ENCODE assay signal across 8 mouse cellular contexts in the genomic region with DNA sequence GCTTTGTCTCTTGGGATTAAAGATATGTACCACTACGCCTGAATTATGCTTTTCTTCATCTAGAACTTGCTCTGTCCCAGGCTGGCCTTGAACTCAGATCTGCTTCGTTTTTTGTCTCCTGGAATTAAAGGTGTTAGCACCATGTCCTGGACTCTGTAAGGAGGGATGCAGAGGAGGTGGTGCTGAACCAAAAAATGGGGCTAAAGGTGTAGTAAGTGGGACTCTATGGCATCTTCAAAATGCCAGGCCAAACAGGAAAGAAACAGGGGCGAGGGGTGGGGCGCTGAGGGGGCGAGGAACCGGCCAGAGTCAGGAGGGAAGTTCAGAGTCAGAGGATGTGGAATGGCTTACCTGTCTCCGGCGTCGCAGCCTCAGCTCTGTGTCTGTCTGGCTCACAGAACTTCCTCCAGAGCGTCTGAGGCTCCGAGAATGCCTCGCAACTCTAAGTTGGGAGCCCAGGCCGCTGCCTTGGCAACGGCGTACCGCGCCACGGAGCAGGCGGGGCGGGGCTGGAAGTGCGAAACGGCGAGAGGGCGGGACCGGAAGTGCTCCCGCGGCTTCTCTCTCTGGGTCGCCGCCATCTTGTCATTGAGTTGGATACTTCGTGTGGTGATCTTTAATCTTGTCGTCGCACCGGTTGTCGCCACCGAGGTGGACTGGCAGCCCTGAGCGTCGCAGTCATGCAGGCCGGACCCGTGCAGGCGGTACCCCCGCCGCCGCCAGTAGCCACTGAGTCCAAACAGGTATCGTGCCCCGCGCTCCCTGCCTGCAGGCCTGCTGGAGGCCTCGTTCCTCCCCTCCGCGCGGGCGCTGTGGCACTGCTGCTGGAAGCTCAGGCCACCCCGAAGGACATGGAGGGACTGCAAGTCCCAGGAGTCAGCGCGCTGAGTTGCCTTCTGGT. TPM values are rescaled to one million over a fixed set of nuclear protein-coding genes. Genes with fewer than 3 reads are reported as not detected.
DNase-seq lines count a peak whose midpoint lies in the region; ATAC-seq lines count a peak whose summit lies in the region.

A gene (minus strand): TSS at position 486 of the 901 bp plus-strand sequence.
A gene (plus strand): TSS at position 543 of the 901 bp plus-strand sequence.

- no peaks in the 10 kb centered on the region for H3K9me3 ChIP-seq in heart, embryonic 13.5 days
- no peaks in the 10 kb centered on the region for H3K9me3 ChIP-seq in liver, embryonic 12.5 days (replicated peaks)
- no peaks in the 10 kb centered on the region for H3K9me3 ChIP-seq in stomach, embryonic 15.5 days

- peak within 1 kb of the TSS; percentile 94 for H3K27ac ChIP-seq in heart, embryonic 13.5 days (replicated peaks)
- peak within 1 kb of the TSS; percentile 83 for H3K27ac ChIP-seq in liver, embryonic 12.5 days
- H3K27ac ChIP-seq in stomach, embryonic 15.5 days: peak within 1 kb of the TSS; percentile 74

- 1% methylated on average over 53 of the region's 54 CpGs for WGBS in heart, embryonic 13.5 days
- WGBS in liver, embryonic 12.5 days (ENCODE audit: insufficient replicate concordance): 1% methylated on average over 54 of the region's 54 CpGs
- 2% methylated on average over 54 of the region's 54 CpGs for WGBS in stomach, embryonic 15.5 days

- peaks cover 46% of the 10 kb centered on the region for H3K4me1 ChIP-seq in heart, embryonic 13.5 days
- peaks cover 70% of the 10 kb centered on the region for H3K4me1 ChIP-seq in liver, embryonic 12.5 days
- H3K4me1 ChIP-seq in stomach, embryonic 15.5 days: peaks cover 20% of the 10 kb centered on the region

- peak within 1 kb of the TSS; percentile 87 for H3K4me3 ChIP-seq in heart, embryonic 13.5 days
- H3K4me3 ChIP-seq in liver, embryonic 12.5 days: peak within 1 kb of the TSS; percentile 91
- H3K4me3 ChIP-seq in stomach, embryonic 15.5 days (replicated peaks): peak within 1 kb of the TSS; percentile 84

- H3K27me3 ChIP-seq in heart, embryonic 13.5 days (replicated peaks): no peaks in the 10 kb centered on the region
- no peaks in the 10 kb centered on the region for H3K27me3 ChIP-seq in liver, embryonic 12.5 days (replicated peaks)
- H3K27me3 ChIP-seq in stomach, embryonic 15.5 days (replicated peaks): no peaks in the 10 kb centered on the region

- ATAC-seq in erythroid progenitor cell, adult 5-6 weeks (replicated peaks; ENCODE audit: low FRiP score, poor library complexity, severe bottlenecking): peak; percentile 99
- ATAC-seq in heart, embryonic 13.5 days (ENCODE audit: extremely low read depth, insufficient number of reproducible peaks, low FRiP score, low TSS enrichment): peak; percentile 81
- peak; percentile 94 for ATAC-seq in liver, embryonic 12.5 days
- ATAC-seq in stomach, embryonic 15.5 days (ENCODE audit: insufficient read depth, low FRiP score, low read depth): peak; percentile 96

- H3K9ac ChIP-seq in heart, embryonic 13.5 days: peak within 1 kb of the TSS; percentile 92
- peak within 1 kb of the TSS; percentile 92 for H3K9ac ChIP-seq in liver, embryonic 12.5 days
- H3K9ac ChIP-seq in stomach, embryonic 15.5 days: peak within 1 kb of the TSS; percentile 81

- peak within 1 kb of the TSS; percentile 96 for H3K4me2 ChIP-seq in heart, embryonic 13.5 days
- peak within 1 kb of the TSS; percentile 96 for H3K4me2 ChIP-seq in liver, embryonic 12.5 days
- H3K4me2 ChIP-seq in stomach, embryonic 15.5 days: peak within 1 kb of the TSS; percentile 81

- H3K36me3 ChIP-seq in heart, embryonic 13.5 days: peaks cover 41% of the 10 kb centered on the region
- peaks cover 41% of the 10 kb centered on the region for H3K36me3 ChIP-seq in liver, embryonic 12.5 days
- peaks cover 13% of the 10 kb centered on the region for H3K36me3 ChIP-seq in stomach, embryonic 15.5 days

- DNase-seq in CD4-positive helper T cell, adult 2 months (ENCODE audit: low read depth, low spot score): peak; percentile 96
- DNase-seq in brain, embryonic 18.5 days (ENCODE audit: low read depth, low spot score): peak; percentile 79
- DNase-seq in kidney, postnatal 10 days: peak; percentile 97
- peak; percentile 86 to 91 for DNase-seq in natural killer cell, adult 2 months (ENCODE audit: low spot score in 2 of 2)

RNA-seq across cellular contexts. Expression of the first gene that starts in this region (rescaled TPM):
- 0.42 and 0.72 TPM in 2 replicates for total RNA-seq in erythroid progenitor cell, adult 5-6 weeks (2015; ENCODE audit: low replicate concordance)
- 1.5 and 5.8 TPM in 2 replicates for total RNA-seq in erythroid progenitor cell, adult 5-6 weeks (2017; ENCODE audit: low replicate concordance)
- 3.5 and 5.1 TPM in 2 replicates for polyA plus RNA-seq in heart, embryonic 13.5 days (2015; fragmentation: Nextera tagmentation; extraction: Ambion mirVana)
- 1.4 and 1.5 TPM in 2 replicates for polyA plus RNA-seq in liver, embryonic 12.5 days (2016; fragmentation: Nextera tagmentation; extraction: Ambion mirVana)
- polyA plus RNA-seq in stomach, embryonic 15.5 days (2015; fragmentation: Nextera tagmentation; extraction: Ambion mirVana): 6.1 and 6.4 TPM in 2 replicates

RNA-seq across cellular contexts. Expression of the second gene that starts in this region (rescaled TPM):
- 42.2 and 60.4 TPM in 2 replicates for total RNA-seq in erythroid progenitor cell, adult 5-6 weeks (2015; ENCODE audit: low replicate concordance)
- 23.9 and 24.6 TPM in 2 replicates for total RNA-seq in erythroid progenitor cell, adult 5-6 weeks (2017; ENCODE audit: low replicate concordance)
- polyA plus RNA-seq in heart, embryonic 13.5 days (2015; fragmentation: Nextera tagmentation; extraction: Ambion mirVana): 33.3 TPM in 2 replicates
- 41.7 and 42.1 TPM in 2 replicates for polyA plus RNA-seq in liver, embryonic 12.5 days (2016; fragmentation: Nextera tagmentation; extraction: Ambion mirVana)
- polyA plus RNA-seq in stomach, embryonic 15.5 days (2015; fragmentation: Nextera tagmentation; extraction: Ambion mirVana): 39.2 and 44.2 TPM in 2 replicates

Comparison
In these comparisons a context has a peak if more than half of its experiments do, and no peak if none do; other contexts are left out.
1. Peak in every context shown above with its lines: DNase-seq, ATAC-seq, H3K4me3 ChIP-seq and H3K27ac ChIP-seq.